Mouse (Mus musculus) testis, adult 2 months (tissue): Measurements from ENCODE around the gene Prex1.

Source experiments
- CTCF ChIP-seq: fragments of 200-500 bp; IDR thresholded peaks from 2 replicates; pipeline ENCODE4 v1.5.1; 2012; ENCODE audit warnings: low read depth, mild to moderate bottlenecking, inconsistent platforms, low read length, moderate library complexity; ENCODE audit not compliant: control insufficient read depth, insufficient read depth, insufficient replicate concordance
- POLR2A ChIP-seq: fragments of 200-500 bp; IDR thresholded peaks from 2 replicates; pipeline ENCODE4 v1.6.1; 2012; ENCODE audit warnings: low read depth, mild to moderate bottlenecking, inconsistent platforms, low read length, moderate library complexity; ENCODE audit not compliant: control insufficient read depth

- TF ChIP-seq CTCF (no peak), POLR2A (no peak)
Measured at GRCm38 (mm10) chr2:166686917-166687316, 26.7 kb downstream of the Prex1 start.
